Mouse (Mus musculus): ENCODE results near the gene Zfyve19. TPM values are rescaled to one million over a fixed set of nuclear protein-coding genes. Genes with fewer than 3 reads are reported as not detected.

The Zfyve19 gene
- total and polyA plus RNA-seq, 3 experiments, result 37.4 to 52.5 TPM; not detected in 1

GRCm38 (mm10) chr2:119198049-119198448, 10.4 kb upstream of the Zfyve19 start:
- Histone ChIP-seq H3K9me3 (replicated peaks; ENCODE audit: insufficient read depth, low read length) (no peaks in the 10 kb centered on the region), H3K79me2 (ENCODE audit: control insufficient read depth, insufficient read depth, low read length, poor library complexity) (no peaks in the 10 kb centered on the region), H3K9ac (ENCODE audit: control insufficient read depth, low read depth, low read length, poor library complexity, severe bottlenecking) (no peak overlapping the region), H3K36me3 (ENCODE audit: control insufficient read depth in 1 of 2, insufficient read depth in 2 of 2, low read length in 2 of 2) (peaks cover 0 to 3% of the 10 kb centered on the region in 2 experiments; a peak in 1 of 4 replicates), H3K27me3 (ENCODE audit: control insufficient read depth in 1 of 2, insufficient read depth in 2 of 2, low read length in 2 of 2) (no peaks in the 10 kb centered on the region), H3K4me3 (ENCODE audit: control insufficient read depth in 1 of 2, insufficient read depth in 1 of 2, low read depth in 2 of 2, low read length in 2 of 2) (no peak overlapping the region), H3K4me1 (ENCODE audit: control insufficient read depth in 1 of 2, insufficient read depth in 2 of 2, low read length in 2 of 2) (peaks cover 0 to 3% of the 10 kb centered on the region in 2 experiments; a peak in 2 of 4 replicates), H3K27ac (ENCODE audit: control insufficient read depth, low read depth, low read length) (no peak overlapping the region)
- DNase-seq (ENCODE audit: low read depth, low spot score), result no peak
- no peak for TF ChIP-seq RCOR1 (IDR thresholded peaks at IDR 0.05; ENCODE audit: low read depth, low read length)
- no peak for TF ChIP-seq TAL1 (IDR thresholded peaks at IDR 0.05; ENCODE audit: low read length)
- no peak for TF ChIP-seq EP300 (IDR thresholded peaks at IDR 0.05; ENCODE audit: low read depth in 1 of 2, low read length in 2 of 2)
- TF ChIP-seq NRF1 (IDR thresholded peaks at IDR 0.05; ENCODE audit: insufficient read depth, low read depth, low read length, poor library complexity, severe bottlenecking), result no peak
- no peak for TF ChIP-seq GATA1 (IDR thresholded peaks at IDR 0.05; ENCODE audit: low read depth, low read length)
- no peak for TF ChIP-seq ZC3H11A (IDR thresholded peaks at IDR 0.05; ENCODE audit: low read depth, low read length)
- TF ChIP-seq ETS1 (IDR thresholded peaks at IDR 0.05; ENCODE audit: low read depth, low read length), result no peak
- TF ChIP-seq BHLHE40 (IDR thresholded peaks at IDR 0.05; ENCODE audit: borderline replicate concordance, low read depth, low read length), result no peak
- TF ChIP-seq CHD1 (IDR thresholded peaks at IDR 0.05; ENCODE audit: low read depth, low read length), result no peak
- TF ChIP-seq ZMIZ1 (IDR thresholded peaks at IDR 0.05; ENCODE audit: low read depth, low read length), result no peak
- no peak for TF ChIP-seq TBP (IDR thresholded peaks at IDR 0.05; ENCODE audit: low read depth, low read length)
- TF ChIP-seq ZNF384 (IDR thresholded peaks at IDR 0.05; ENCODE audit: low read depth, low read length), result no peak
- TF ChIP-seq POLR2A (IDR thresholded peaks at IDR 0.05; ENCODE audit: control insufficient read depth in 1 of 2, insufficient read depth in 1 of 2, low read depth in 1 of 2, low read length in 2 of 2, poor library complexity in 1 of 2), result no peak
- no peak for TF ChIP-seq HCFC1 (IDR thresholded peaks at IDR 0.05; ENCODE audit: low read depth, low read length)
- TF ChIP-seq USF1 (IDR thresholded peaks at IDR 0.05; ENCODE audit: low read depth, low read length), result no peak
- no peak for TF ChIP-seq MYC (IDR thresholded peaks at IDR 0.05; ENCODE audit: low read depth, low read length)
- no peak for TF ChIP-seq SMC3 (IDR thresholded peaks at IDR 0.05; ENCODE audit: low read depth, low read length)
- no peak for TF ChIP-seq JUND (IDR thresholded peaks at IDR 0.05; ENCODE audit: low read depth, low read length)

- Histone ChIP-seq H3K4me3 (ENCODE audit: control insufficient read depth in 1 of 2, insufficient read depth in 1 of 2, low read depth in 2 of 2, low read length in 2 of 2) (no peak overlapping the region), H3K27me3 (ENCODE audit: control insufficient read depth in 1 of 2, insufficient read depth in 2 of 2, low read length in 2 of 2) (no peaks in the 10 kb centered on the region), H3K27ac (ENCODE audit: control insufficient read depth, low read depth, low read length) (no peak overlapping the region), H3K79me2 (ENCODE audit: control insufficient read depth, insufficient read depth, low read length, poor library complexity) (no peaks in the 10 kb centered on the region), H3K9me3 (replicated peaks; ENCODE audit: insufficient read depth, low read length) (no peaks in the 10 kb centered on the region), H3K36me3 (ENCODE audit: control insufficient read depth in 1 of 2, insufficient read depth in 2 of 2, low read length in 2 of 2) (peaks cover 0 to 3% of the 10 kb centered on the region in 2 experiments; a peak in 1 of 4 replicates), H3K4me1 (ENCODE audit: control insufficient read depth in 1 of 2, insufficient read depth in 2 of 2, low read length in 2 of 2) (peaks cover 0 to 3% of the 10 kb centered on the region in 2 experiments; a peak in 2 of 4 replicates), H3K9ac (ENCODE audit: control insufficient read depth, low read depth, low read length, poor library complexity, severe bottlenecking) (no peak overlapping the region)
- no peak for TF ChIP-seq JUND (IDR thresholded peaks at IDR 0.05; ENCODE audit: low read depth, low read length)
- no peak for TF ChIP-seq NELFE (IDR thresholded peaks at IDR 0.05; ENCODE audit: low read depth, low read length)
- no peak for TF ChIP-seq TCF12 (IDR thresholded peaks at IDR 0.05; ENCODE audit: low read depth, low read length)
- no peak for TF ChIP-seq USF1 (IDR thresholded peaks at IDR 0.05; ENCODE audit: low read depth, low read length)
- no peak for TF ChIP-seq MAFK (IDR thresholded peaks at IDR 0.05; ENCODE audit: borderline replicate concordance, low read depth, low read length)
- TF ChIP-seq HCFC1 (IDR thresholded peaks at IDR 0.05; ENCODE audit: low read depth, low read length), result no peak
- no peak for TF ChIP-seq POLR2AphosphoS5 (IDR thresholded peaks at IDR 0.05; ENCODE audit: borderline replicate concordance, low read depth, low read length)
- DNase-seq (ENCODE audit: low read depth, low spot score), result no peak
Measured at GRCm38 (mm10) chr2:119198934-119199333, 9.5 kb upstream of the Zfyve19 start.
